Mouse (Mus musculus): ENCODE data around the gene Camk1. TPM values are rescaled to one million over a fixed set of nuclear protein-coding genes. Genes with fewer than 3 reads are reported as not detected.
A peak's percentile ranks its signal among the peaks of the same experiment; 100 is the strongest.

Gene Camk1
- polyA plus RNA-seq, 1 experiment, result 22.6 TPM

DNA sequence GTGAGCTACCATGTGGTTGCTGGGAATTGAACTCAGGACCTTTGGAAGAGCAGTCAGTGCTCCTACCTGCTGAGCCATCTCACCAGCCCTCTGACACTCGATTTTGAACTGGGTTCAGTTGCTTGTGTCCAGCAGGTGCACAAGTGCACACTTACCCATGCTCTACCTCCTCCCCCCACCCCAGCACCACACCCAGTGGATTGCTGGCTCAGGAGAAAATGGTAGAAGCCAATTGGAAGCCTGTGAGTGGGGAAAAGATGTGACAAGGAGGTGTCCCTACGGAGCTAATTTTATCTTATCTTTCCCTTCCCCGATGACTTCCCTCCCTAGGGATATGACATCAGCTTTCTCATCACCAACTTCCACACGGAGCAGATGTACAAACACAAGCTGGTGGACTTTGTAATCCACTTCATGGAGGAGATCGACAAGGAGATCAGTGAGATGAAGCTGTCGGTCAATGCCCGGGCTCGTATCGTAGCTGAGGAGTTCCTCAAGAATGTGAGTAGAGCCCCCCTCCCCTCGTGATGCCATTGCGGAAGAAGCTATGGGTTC, 41.5 kb upstream of the Camk1 start:
- Histone ChIP-seq H3K4me3 (ENCODE audit: extremely low read depth, insufficient read depth, insufficient read length) (no peak overlapping the region), H3K4me1 (ENCODE audit: control insufficient read depth, insufficient read depth, insufficient read length) (no peaks in the 10 kb centered on the region), H3K27ac (ENCODE audit: insufficient read depth, low read length) (no peak overlapping the region), H3K36me3 (ENCODE audit: control insufficient read depth, insufficient read depth, low read length) (peaks cover 69% of the 10 kb centered on the region), H3K27me3 (ENCODE audit: control insufficient read depth, insufficient read depth, low read length) (no peaks in the 10 kb centered on the region)
- TF ChIP-seq POLR2A (IDR thresholded peaks at IDR 0.05; ENCODE audit: low read depth, low read length), result no peak
- no peak for TF ChIP-seq CTCF (IDR thresholded peaks at IDR 0.05; ENCODE audit: extremely low read depth, insufficient read depth, insufficient read length, insufficient replicate concordance)
- no peak for DNase-seq (ENCODE audit: low read depth in 1 of 2, low spot score in 2 of 2)
- 84% methylated on average over 11 of the region's 11 CpGs for WGBS

DNA sequence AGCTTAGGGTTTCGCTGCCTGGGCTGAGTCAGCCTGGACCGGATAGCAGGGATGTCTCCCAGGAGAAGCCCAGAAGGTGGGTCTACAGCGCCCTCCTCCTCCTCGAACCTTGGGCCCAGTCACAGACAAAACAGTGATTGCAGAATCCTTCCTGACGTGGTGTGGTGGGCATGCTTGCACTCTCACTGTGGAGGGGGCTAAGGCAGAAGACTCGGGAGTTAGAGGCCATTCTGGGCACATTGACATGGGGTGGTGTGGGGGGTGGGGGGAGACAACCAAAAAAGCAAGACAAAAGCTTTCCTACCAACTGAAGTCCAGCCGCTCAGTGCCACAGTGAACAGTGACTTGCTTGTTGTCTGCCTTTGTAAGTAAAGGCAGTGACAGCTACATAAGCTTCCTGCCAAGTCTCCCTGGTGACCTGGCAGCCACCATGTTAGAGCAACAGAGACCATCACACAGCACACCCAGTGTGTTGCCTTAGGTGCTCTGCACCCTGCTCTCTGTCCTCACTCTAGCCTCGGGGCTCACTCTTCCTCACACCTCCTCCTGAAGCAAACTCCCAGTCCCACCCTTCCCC, 40.7 kb upstream of the Camk1 start:
- TF ChIP-seq CTCF (IDR thresholded peaks at IDR 0.05; ENCODE audit: extremely low read depth, insufficient read depth, insufficient read length, insufficient replicate concordance) (no peak), POLR2A (IDR thresholded peaks at IDR 0.05; ENCODE audit: low read depth, low read length) (no peak)
- 97% methylated on average over 8 of the region's 8 CpGs for WGBS
- Histone ChIP-seq H3K36me3 (ENCODE audit: control insufficient read depth, insufficient read depth, low read length) (peaks cover 61% of the 10 kb centered on the region), H3K4me1 (ENCODE audit: control insufficient read depth, insufficient read depth, insufficient read length) (peaks cover 2% of the 10 kb centered on the region; the same call in 1 of the 2 replicates), H3K27ac (ENCODE audit: insufficient read depth, low read length) (no peak overlapping the region), H3K4me3 (ENCODE audit: extremely low read depth, insufficient read depth, insufficient read length) (no peak overlapping the region), H3K27me3 (ENCODE audit: control insufficient read depth, insufficient read depth, low read length) (no peaks in the 10 kb centered on the region)
- no peak for DNase-seq (ENCODE audit: low read depth in 1 of 2, low spot score in 2 of 2)

DNA sequence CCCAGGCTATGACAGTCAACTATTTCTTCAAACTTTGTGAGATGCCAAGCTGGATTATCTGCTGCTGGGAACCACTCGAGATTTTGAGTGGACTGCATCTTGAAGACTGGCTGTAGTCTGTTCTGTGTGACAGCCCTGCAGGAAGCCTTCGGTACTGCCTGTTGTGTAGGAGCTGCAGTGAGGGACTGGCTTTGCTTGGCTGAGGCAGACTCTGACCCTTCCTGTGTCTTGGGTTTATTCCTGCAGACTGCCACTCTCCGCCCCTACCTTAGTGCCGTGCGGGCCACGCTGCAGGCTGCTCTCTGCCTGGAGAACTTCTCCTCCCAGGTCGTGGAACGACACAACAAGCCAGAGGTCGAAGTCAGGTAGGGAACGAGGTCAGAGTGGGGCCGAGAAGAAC, 36.7 kb upstream of the Camk1 start:
- no peak overlapping the region for H3K27ac ChIP-seq (ENCODE audit: insufficient read depth, low read length)
- TF ChIP-seq POLR2A (IDR thresholded peaks at IDR 0.05; ENCODE audit: low read depth, low read length), result no peak
- TF ChIP-seq CTCF (IDR thresholded peaks at IDR 0.05; ENCODE audit: extremely low read depth, insufficient read depth, insufficient read length, insufficient replicate concordance), result no peak
- H3K27me3 ChIP-seq (ENCODE audit: control insufficient read depth, insufficient read depth, low read length), result no peaks in the 10 kb centered on the region
- H3K36me3 ChIP-seq (ENCODE audit: control insufficient read depth, insufficient read depth, low read length), result peaks cover 31% of the 10 kb centered on the region
- no peak overlapping the region for H3K4me3 ChIP-seq (ENCODE audit: extremely low read depth, insufficient read depth, insufficient read length)
- peaks cover 2% of the 10 kb centered on the region; the same call in 1 of the 2 replicates for H3K4me1 ChIP-seq (ENCODE audit: control insufficient read depth, insufficient read depth, insufficient read length)
- WGBS, result 87% methylated on average over 11 of the region's 11 CpGs
- DNase-seq (ENCODE audit: low read depth in 1 of 2, low spot score in 2 of 2), result no peak

DNA sequence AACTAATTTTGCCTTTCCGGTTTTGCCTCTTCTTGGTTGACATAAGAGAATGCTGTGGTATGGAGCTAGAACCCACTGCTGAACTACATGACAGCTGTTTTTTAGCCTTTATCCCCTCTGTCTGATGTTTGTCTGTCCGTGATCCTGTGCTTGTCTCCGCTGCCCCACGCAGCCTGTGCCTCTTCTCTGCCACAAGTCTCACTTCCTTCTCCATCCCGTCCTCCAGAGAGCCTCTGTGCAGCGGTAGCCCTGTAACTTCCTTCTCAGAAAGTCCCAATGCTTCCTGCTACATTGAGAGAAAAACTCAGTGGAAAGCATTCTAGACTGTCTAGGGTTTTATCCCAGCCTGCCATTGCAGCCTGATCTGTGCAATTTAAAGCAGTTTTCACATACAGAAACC, 35.5 kb upstream of the Camk1 start:
- peak overlapping the region; percentile 96 for H3K4me3 ChIP-seq (ENCODE audit: extremely low read depth, insufficient read depth, insufficient read length)
- WGBS, result 5% methylated on average over 6 of the region's 6 CpGs
- H3K36me3 ChIP-seq (ENCODE audit: control insufficient read depth, insufficient read depth, low read length), result peaks cover 35% of the 10 kb centered on the region
- H3K4me1 ChIP-seq (ENCODE audit: control insufficient read depth, insufficient read depth, insufficient read length), result peaks cover 2% of the 10 kb centered on the region; the same call in 1 of the 2 replicates
- no peaks in the 10 kb centered on the region for H3K27me3 ChIP-seq (ENCODE audit: control insufficient read depth, insufficient read depth, low read length)
- H3K27ac ChIP-seq (ENCODE audit: insufficient read depth, low read length), result no peak overlapping the region
- TF ChIP-seq POLR2A (IDR thresholded peaks at IDR 0.05; ENCODE audit: low read depth, low read length) (no peak), CTCF (IDR thresholded peaks at IDR 0.05; ENCODE audit: extremely low read depth, insufficient read depth, insufficient read length, insufficient replicate concordance) (no peak)
- DNase-seq (ENCODE audit: low read depth in 1 of 2, low spot score in 2 of 2), result peak; percentile 12 to 30

DNA sequence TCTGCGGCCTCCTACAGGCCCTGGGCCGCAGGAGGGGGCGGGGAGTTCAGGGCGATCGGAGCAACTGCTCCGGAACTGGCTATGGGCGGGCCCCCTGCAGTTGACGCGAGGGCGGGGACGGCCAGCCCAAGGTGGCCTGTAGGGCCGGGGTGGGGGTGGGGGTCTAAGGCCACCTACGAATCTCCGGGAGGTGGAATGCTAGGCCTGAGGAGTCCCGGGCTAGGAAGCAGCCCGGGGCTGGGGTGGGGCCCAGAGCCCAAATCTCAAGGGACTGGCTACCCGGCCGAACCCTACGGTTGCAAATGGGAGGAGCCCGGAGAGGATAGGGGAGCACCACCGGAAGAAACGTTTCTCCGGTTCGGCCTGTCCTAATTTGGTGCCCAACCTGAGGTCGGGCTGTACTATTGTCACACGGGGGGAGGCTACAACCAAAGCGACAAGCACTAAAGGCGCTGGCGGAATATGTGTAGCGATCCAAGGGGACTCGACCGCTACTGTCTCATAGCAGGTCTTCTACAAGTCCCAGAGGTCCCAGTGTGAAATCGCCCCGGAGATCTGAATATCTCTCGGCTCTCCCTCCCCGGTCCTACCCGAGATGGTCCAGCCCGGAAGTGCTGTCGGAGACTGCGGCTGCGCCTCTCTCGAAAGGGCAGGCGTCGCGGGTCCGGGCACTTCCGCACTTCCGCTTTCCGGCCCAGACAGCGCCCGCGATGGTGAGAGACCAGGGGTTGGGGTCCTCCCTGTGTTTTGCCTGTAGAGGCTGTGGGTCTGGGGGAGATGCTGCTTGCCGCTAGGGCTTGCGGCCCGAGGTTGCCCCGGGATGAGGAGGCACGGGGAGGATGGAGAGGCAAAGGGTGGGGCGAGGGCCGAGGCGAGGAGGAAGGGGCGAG, 34.0 kb upstream of the Camk1 start, which contains the start of the genes Tada3 and Arpc4:
Gene Tada3, minus strand, starts transcription at position 388 of the 890 bp plus-strand sequence.
Gene Arpc4, plus strand, starts transcription at position 620 of the 890 bp plus-strand sequence.
- H3K4me3 ChIP-seq (ENCODE audit: extremely low read depth, insufficient read depth, insufficient read length), result peak within 1 kb of the TSS; percentile 96
- peak; percentile 88 to 96 for DNase-seq (ENCODE audit: low read depth in 1 of 2, low spot score in 2 of 2)
- peaks cover 2% of the 10 kb centered on the region; the same call in 1 of the 2 replicates for H3K4me1 ChIP-seq (ENCODE audit: control insufficient read depth, insufficient read depth, insufficient read length)
- peak within 1 kb of the TSS; percentile 97 for H3K27ac ChIP-seq (ENCODE audit: insufficient read depth, low read length)
- H3K27me3 ChIP-seq (ENCODE audit: control insufficient read depth, insufficient read depth, low read length), result no peaks in the 10 kb centered on the region
- TF ChIP-seq CTCF (IDR thresholded peaks at IDR 0.05; ENCODE audit: extremely low read depth, insufficient read depth, insufficient read length, insufficient replicate concordance), result no peak
- peak; percentile 85 for TF ChIP-seq POLR2A (IDR thresholded peaks at IDR 0.05; ENCODE audit: low read depth, low read length)
- peaks cover 32% of the 10 kb centered on the region for H3K36me3 ChIP-seq (ENCODE audit: control insufficient read depth, insufficient read depth, low read length)
- WGBS, result 2% methylated on average over 61 of the region's 61 CpGs

DNA sequence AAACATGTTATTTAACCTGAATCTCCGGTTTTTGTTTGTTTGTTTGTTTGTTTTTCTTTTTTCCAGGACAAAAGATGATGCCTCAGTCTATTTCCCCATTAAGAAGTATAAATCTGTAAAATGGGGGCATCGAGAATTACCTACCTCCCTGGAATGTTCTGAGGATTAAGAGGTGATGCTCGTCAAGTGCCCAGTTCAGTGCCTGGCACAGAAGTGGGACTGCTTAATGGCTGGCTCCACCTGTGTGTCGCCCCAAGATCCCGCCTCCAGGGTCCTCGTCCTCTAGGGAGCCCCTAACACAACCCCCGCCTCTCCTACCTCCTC, 33.4 kb upstream of the Camk1 start:
- peaks cover 33% of the 10 kb centered on the region for H3K36me3 ChIP-seq (ENCODE audit: control insufficient read depth, insufficient read depth, low read length)
- DNase-seq (ENCODE audit: low read depth in 1 of 2, low spot score in 2 of 2), result no peak
- TF ChIP-seq CTCF (IDR thresholded peaks at IDR 0.05; ENCODE audit: extremely low read depth, insufficient read depth, insufficient read length, insufficient replicate concordance) (no peak), POLR2A (IDR thresholded peaks at IDR 0.05; ENCODE audit: low read depth, low read length) (peak; percentile 42; the same call in 1 of the 2 replicates)
- no peaks in the 10 kb centered on the region for H3K27me3 ChIP-seq (ENCODE audit: control insufficient read depth, insufficient read depth, low read length)
- peaks cover 2% of the 10 kb centered on the region; the same call in 1 of the 2 replicates for H3K4me1 ChIP-seq (ENCODE audit: control insufficient read depth, insufficient read depth, insufficient read length)
- H3K27ac ChIP-seq (ENCODE audit: insufficient read depth, low read length), result peak overlapping the region; percentile 97
- H3K4me3 ChIP-seq (ENCODE audit: extremely low read depth, insufficient read depth, insufficient read length), result peak overlapping the region; percentile 96
- WGBS, result 4% methylated on average over 7 of the region's 7 CpGs

Measured in spleen, adult 2 months (tissue).